Mouse (Mus musculus): ENCODE measurements around the gene Gm20777.
A peak's percentile ranks its signal among the peaks of the same experiment; 100 is the strongest.
"Not testable (repeated sequence)": the region's sequence is repeated elsewhere in the genome, so short reads cannot be mapped to it uniquely, and the experiment has no call there.

Gene Gm20777

GRCm38 (mm10) chrY:10752350-10752749, at the start of gene Gm20777:
TSS of gene Gm20777 (minus strand) at chrY:10752450.
- not testable (repeated sequence) for DNase-seq

- DNase-seq, result peak; percentile 13
These were observed 42.7 kb downstream of the Gm20777 start for GRCm38 (mm10) chrY:10709551-10709950.

GRCm38 (mm10) chrY:10708761-10709160, 43.5 kb downstream of the Gm20777 start:
- peak; percentile 2 for DNase-seq

GRCm38 (mm10) chrY:10708226-10708625, 44.0 kb downstream of the Gm20777 start:
- DNase-seq, result peak; percentile 4

- DNase-seq, result not testable (repeated sequence)
These were observed 45.6 kb downstream of the Gm20777 start for GRCm38 (mm10) chrY:10706686-10707085.
